Mouse (Mus musculus) hindbrain, embryonic 14.5 days (tissue): ENCODE data around the gene Drd5. TPM values are rescaled to one million over a fixed set of nuclear protein-coding genes. Genes with fewer than 3 reads are reported as not detected.

Experiments
- ATAC-seq: fragments of 200-750 bp; cut with Nextera tagmentation; 2 replicates; pipeline ENCODE4 v1.8.0; 2017; ENCODE audit warnings: moderate number of reproducible peaks, mild to moderate bottlenecking, moderate TSS enrichment, moderate library complexity; ENCODE audit not compliant: low FRiP score
- DNase-seq: peaks from one replicate; pipeline ENCODE4 v3.0.0-alpha.2; 2015; ENCODE audit warnings: low spot score
- H3K27ac ChIP-seq: fragments of 300-500 bp; sonication (generic); 2 replicates; pipeline ENCODE4 v1.5.1; 2014; ENCODE audit warnings: mild to moderate bottlenecking, moderate library complexity
- H3K27me3 ChIP-seq: fragments of 300-500 bp; sonication (generic); 2 replicates; pipeline ENCODE4 v1.6.1; 2014; ENCODE audit warnings: mild to moderate bottlenecking, low read length, mixed read lengths; ENCODE audit not compliant: control insufficient read depth, insufficient read depth
- H3K36me3 ChIP-seq: fragments of 300-500 bp; sonication (generic); replicated peaks from 2 replicates; pipeline ENCODE4 v1.6.1; 2014; ENCODE audit not compliant: control insufficient read depth, insufficient read depth
- H3K4me1 ChIP-seq: fragments of 300-500 bp; sonication (generic); replicated peaks from 2 replicates; pipeline ENCODE4 v1.6.1; 2014; ENCODE audit warnings: antibody characterized with exemption, low read length, mixed read lengths; ENCODE audit not compliant: control insufficient read depth, insufficient read depth
- H3K4me2 ChIP-seq: fragments of 300-500 bp; sonication (generic); replicated peaks from 2 replicates; pipeline ENCODE4 v1.6.1; 2014; ENCODE audit warnings: mild to moderate bottlenecking, moderate library complexity
- H3K4me3 ChIP-seq: fragments of 300-500 bp; sonication (generic); replicated peaks from 2 replicates; pipeline ENCODE4 v1.5.1; 2014; ENCODE audit warnings: mild to moderate bottlenecking, low read length
- H3K9ac ChIP-seq: fragments of 300-500 bp; sonication (generic); 2 replicates; pipeline ENCODE4 v1.6.1; 2014
- H3K9me3 ChIP-seq: fragments of 300-500 bp; sonication (generic); 2 replicates; pipeline ENCODE4 v1.6.1; 2016; ENCODE audit warnings: low read length; ENCODE audit not compliant: control insufficient read depth
- WGBS: fragments of 180-500 bp; shearing (Covaris S2); extraction: QIAGEN DNeasy Blood & Tissue Kit; methylation state at CpG from one replicate; pipeline ENCODE4 v1.1.7; 2014; 5-methylcytosine and 5-hydroxymethylcytosine counted together
- polyA plus RNA-seq: library from polyadenylated mRNA; unstranded; fragments of >200 nt; fragmentation: Nextera tagmentation; extraction: Ambion mirVana; gene quantifications from 2 replicates; pipeline ENCODE4 v1.2.1, GENCODE M21; 2014

The Drd5 gene
- polyA plus RNA-seq, 1 experiment from 2014 or later: 0.46 TPM

GRCm38 (mm10) chr5:38334582-38334981 lies 15.4 kb downstream of the Drd5 start:
- H3K36me3 ChIP-seq: no peaks in the 10 kb centered on the region
- no peak overlapping the region for H3K4me3 ChIP-seq
- no peak overlapping the region for H3K27ac ChIP-seq
- 45% methylated on average over 1 of the region's 1 CpGs for WGBS
- no peaks in the 10 kb centered on the region for H3K27me3 ChIP-seq
- no peak overlapping the region for H3K4me2 ChIP-seq
- ATAC-seq: no peak
- H3K9me3 ChIP-seq: no peaks in the 10 kb centered on the region
- H3K4me1 ChIP-seq: no peaks in the 10 kb centered on the region
- H3K9ac ChIP-seq: no peak overlapping the region
- no peak for DNase-seq

- Histone ChIP-seq H3K27me3 (no peaks in the 10 kb centered on the region), H3K4me2 (no peak overlapping the region), H3K27ac (no peak overlapping the region), H3K9me3 (no peaks in the 10 kb centered on the region), H3K9ac (no peak overlapping the region), H3K36me3 (no peaks in the 10 kb centered on the region), H3K4me1 (no peaks in the 10 kb centered on the region), H3K4me3 (no peak overlapping the region)
- WGBS: 51% methylated on average over 3 of the region's 3 CpGs
- DNase-seq: no peak
- ATAC-seq: peak; percentile 46; the same call in 1 of the 2 replicates
These were observed 23.9 kb downstream of the Drd5 start for GRCm38 (mm10) chr5:38343101-38343500.

GRCm38 (mm10) chr5:38346646-38347432 lies 27.7 kb downstream of the Drd5 start:
- no peak overlapping the region for H3K4me2 ChIP-seq
- H3K27ac ChIP-seq: no peak overlapping the region
- H3K4me1 ChIP-seq: no peaks in the 10 kb centered on the region
- no peaks in the 10 kb centered on the region for H3K27me3 ChIP-seq
- H3K36me3 ChIP-seq: no peaks in the 10 kb centered on the region
- H3K4me3 ChIP-seq: no peak overlapping the region
- peak; percentile 27 for DNase-seq
- WGBS: 41% methylated on average over 10 of the region's 10 CpGs
- H3K9me3 ChIP-seq: no peaks in the 10 kb centered on the region
- H3K9ac ChIP-seq: no peak overlapping the region
- no peak for ATAC-seq

GRCm38 (mm10) chr5:38350351-38350929 lies 31.3 kb downstream of the Drd5 start:
- no peak overlapping the region for H3K4me2 ChIP-seq
- no peak for DNase-seq
- no peaks in the 10 kb centered on the region for H3K27me3 ChIP-seq
- H3K4me1 ChIP-seq: no peaks in the 10 kb centered on the region
- no peaks in the 10 kb centered on the region for H3K9me3 ChIP-seq
- H3K27ac ChIP-seq: no peak overlapping the region
- ATAC-seq: no peak
- H3K36me3 ChIP-seq: no peaks in the 10 kb centered on the region
- no peak overlapping the region for H3K4me3 ChIP-seq
- no peak overlapping the region for H3K9ac ChIP-seq
- WGBS: 21% methylated on average over 5 of the region's 5 CpGs

GRCm38 (mm10) chr5:38356927-38357326 lies 37.8 kb downstream of the Drd5 start:
- DNase-seq (no peak), ATAC-seq (no peak)
- H3K4me3 ChIP-seq: no peak overlapping the region
- H3K9me3 ChIP-seq: no peaks in the 10 kb centered on the region
- no peak overlapping the region for H3K27ac ChIP-seq
- no peaks in the 10 kb centered on the region for H3K27me3 ChIP-seq
- no peak overlapping the region for H3K4me2 ChIP-seq
- no peak overlapping the region for H3K9ac ChIP-seq
- 84% methylated on average over 3 of the region's 3 CpGs for WGBS
- H3K36me3 ChIP-seq: no peaks in the 10 kb centered on the region
- no peaks in the 10 kb centered on the region for H3K4me1 ChIP-seq

GRCm38 (mm10) chr5:38359716-38360115 lies 40.5 kb downstream of the Drd5 start:
- WGBS: 73% methylated on average over 2 of the region's 2 CpGs
- no peaks in the 10 kb centered on the region for H3K4me1 ChIP-seq
- H3K9me3 ChIP-seq: no peaks in the 10 kb centered on the region
- no peak overlapping the region for H3K4me2 ChIP-seq
- H3K27me3 ChIP-seq: no peaks in the 10 kb centered on the region
- DNase-seq (no peak), ATAC-seq (no peak)
- H3K27ac ChIP-seq: no peak overlapping the region
- no peak overlapping the region for H3K9ac ChIP-seq
- H3K4me3 ChIP-seq: no peak overlapping the region
- no peaks in the 10 kb centered on the region for H3K36me3 ChIP-seq

- Histone ChIP-seq H3K4me1 (peaks cover 8% of the 10 kb centered on the region; the same call in 1 of the 2 replicates), H3K9me3 (no peaks in the 10 kb centered on the region), H3K27me3 (no peaks in the 10 kb centered on the region), H3K27ac (no peak overlapping the region), H3K9ac (no peak overlapping the region), H3K36me3 (no peaks in the 10 kb centered on the region), H3K4me2 (no peak overlapping the region), H3K4me3 (no peak overlapping the region)
- 79% methylated on average over 5 of the region's 5 CpGs for WGBS
- ATAC-seq (no peak), DNase-seq (no peak)
These were observed 45.2 kb downstream of the Drd5 start for GRCm38 (mm10) chr5:38364396-38364795.

- Histone ChIP-seq H3K4me3 (no peak overlapping the region), H3K27me3 (no peaks in the 10 kb centered on the region), H3K36me3 (no peaks in the 10 kb centered on the region), H3K27ac (no peak overlapping the region), H3K9me3 (no peaks in the 10 kb centered on the region), H3K4me2 (no peak overlapping the region), H3K4me1 (peaks cover 8% of the 10 kb centered on the region; the same call in 1 of the 2 replicates), H3K9ac (no peak overlapping the region)
- 59% methylated on average over 2 of the region's 2 CpGs for WGBS
- ATAC-seq: no peak
- no peak for DNase-seq
These were observed 46.4 kb downstream of the Drd5 start for GRCm38 (mm10) chr5:38365521-38365920.

- Histone ChIP-seq H3K36me3 (no peaks in the 10 kb centered on the region), H3K4me2 (peak overlapping the region; percentile 48), H3K9ac (no peak overlapping the region), H3K27me3 (no peaks in the 10 kb centered on the region), H3K27ac (no peak overlapping the region), H3K9me3 (no peaks in the 10 kb centered on the region), H3K4me1 (peaks cover 8% of the 10 kb centered on the region; the same call in 1 of the 2 replicates), H3K4me3 (no peak overlapping the region; the same call in 1 of the 2 replicates)
- peak; percentile 40 for DNase-seq
- WGBS: 14% methylated on average over 18 of the region's 18 CpGs
- peak; percentile 63 for ATAC-seq
These were observed 47.7 kb downstream of the Drd5 start for GRCm38 (mm10) chr5:38366650-38367470.
